Mouse (Mus musculus) embryonic facial prominence, embryonic 15.5 days (tissue): ENCODE measurements around the gene Mfrp. TPM values are rescaled to one million over a fixed set of nuclear protein-coding genes. Genes with fewer than 3 reads are reported as not detected.

Source experiments
- ATAC-seq: fragments of 200-750 bp; cut with Nextera tagmentation; 2 replicates; pipeline ENCODE4 v1.8.0; 2017; ENCODE audit warnings: low read depth, moderate TSS enrichment; ENCODE audit not compliant: insufficient number of reproducible peaks, low FRiP score, low TSS enrichment
- H3K27ac ChIP-seq: fragments of 300-500 bp; sonication (generic); replicated peaks from 2 replicates; pipeline ENCODE4 v1.5.1; 2015; ENCODE audit warnings: mild to moderate bottlenecking, inconsistent platforms
- H3K27me3 ChIP-seq: fragments of 300-500 bp; sonication (generic); 2 replicates; pipeline ENCODE4 v1.6.1; 2015; ENCODE audit warnings: inconsistent platforms
- H3K36me3 ChIP-seq: fragments of 300-500 bp; sonication (generic); 2 replicates; pipeline ENCODE4 v1.6.1; 2015; ENCODE audit warnings: mild to moderate bottlenecking, inconsistent platforms
- H3K4me1 ChIP-seq: fragments of 300-500 bp; sonication (generic); 2 replicates; pipeline ENCODE4 v1.6.1; 2015; ENCODE audit warnings: inconsistent platforms
- H3K4me2 ChIP-seq: fragments of 300-500 bp; sonication (generic); replicated peaks from 2 replicates; pipeline ENCODE4 v1.6.1; 2015; ENCODE audit warnings: mild to moderate bottlenecking, inconsistent platforms
- H3K4me3 ChIP-seq: fragments of 300-500 bp; sonication (generic); replicated peaks from 2 replicates; pipeline ENCODE4 v1.5.1; 2015; ENCODE audit warnings: mild to moderate bottlenecking, inconsistent platforms
- H3K9ac ChIP-seq: fragments of 300-500 bp; sonication (generic); 2 replicates; pipeline ENCODE4 v1.6.1; 2015; ENCODE audit warnings: inconsistent platforms
- H3K9me3 ChIP-seq: fragments of 300-500 bp; sonication (generic); replicated peaks from 2 replicates; pipeline ENCODE4 v1.6.1; 2016; ENCODE audit warnings: inconsistent platforms
- WGBS: fragments of 180-500 bp; shearing (Covaris S2); methylation state at CpG from one replicate; pipeline ENCODE4 v1.1.7; 2015; 5-methylcytosine and 5-hydroxymethylcytosine counted together
- polyA plus RNA-seq: library from polyadenylated mRNA; unstranded; fragments of >200 nt; fragmentation: Nextera tagmentation; extraction: Ambion mirVana; gene quantifications from 2 replicates; pipeline ENCODE4 v1.2.1, GENCODE M21; 2015

Mfrp gene
- polyA plus RNA-seq, 1 experiment from 2014 or later, result 0.20 TPM

GRCm38 (mm10) chr9:44124317-44124716 is 22.8 kb downstream of the Mfrp start:
- H3K4me3 ChIP-seq, result no peak overlapping the region
- no peaks in the 10 kb centered on the region for H3K9me3 ChIP-seq
- no peak overlapping the region for H3K4me2 ChIP-seq
- H3K4me1 ChIP-seq, result peaks cover 13% of the 10 kb centered on the region
- H3K36me3 ChIP-seq, result no peaks in the 10 kb centered on the region
- H3K27ac ChIP-seq, result no peak overlapping the region
- WGBS, result 69% methylated on average over 6 of the region's 6 CpGs
- ATAC-seq, result no peak
- no peak overlapping the region for H3K9ac ChIP-seq
- no peaks in the 10 kb centered on the region for H3K27me3 ChIP-seq

GRCm38 (mm10) chr9:44125026-44125425 is 23.5 kb downstream of the Mfrp start:
- H3K4me2 ChIP-seq, result no peak overlapping the region
- H3K9ac ChIP-seq, result no peak overlapping the region
- 0 out of 2 replicates have a peak overlapping the region, but pooled peaks have one; percentile 56 for H3K27ac ChIP-seq
- H3K4me3 ChIP-seq, result no peak overlapping the region
- 39% methylated on average over 5 of the region's 5 CpGs for WGBS
- H3K36me3 ChIP-seq, result no peaks in the 10 kb centered on the region
- ATAC-seq, result no peak
- no peaks in the 10 kb centered on the region for H3K9me3 ChIP-seq
- peaks cover 20% of the 10 kb centered on the region for H3K4me1 ChIP-seq
- H3K27me3 ChIP-seq, result no peaks in the 10 kb centered on the region

GRCm38 (mm10) chr9:44125546-44126428 is 24.3 kb downstream of the Mfrp start:
- WGBS, result 25% methylated on average over 18 of the region's 18 CpGs
- no peaks in the 10 kb centered on the region for H3K9me3 ChIP-seq
- H3K4me1 ChIP-seq, result peaks cover 27% of the 10 kb centered on the region
- H3K4me2 ChIP-seq, result peak overlapping the region; percentile 34; the same call in 1 of the 2 replicates
- H3K27me3 ChIP-seq, result no peaks in the 10 kb centered on the region
- H3K36me3 ChIP-seq, result no peaks in the 10 kb centered on the region
- H3K4me3 ChIP-seq, result no peak overlapping the region
- H3K27ac ChIP-seq, result peak overlapping the region; percentile 56; the same call in 1 of the 2 replicates
- H3K9ac ChIP-seq, result no peak overlapping the region
- no peak for ATAC-seq

- ATAC-seq, result no peak
- Histone ChIP-seq H3K9me3 (no peaks in the 10 kb centered on the region), H3K9ac (no peak overlapping the region), H3K27ac (peak overlapping the region; percentile 56; the same call in 1 of the 2 replicates), H3K27me3 (0 out of 2 replicates have a peak, but pooled peaks cover 4% of the 10 kb centered on the region), H3K4me2 (no peak overlapping the region), H3K36me3 (no peaks in the 10 kb centered on the region), H3K4me3 (no peak overlapping the region), H3K4me1 (peaks cover 35% of the 10 kb centered on the region)
- WGBS, result 83% methylated on average over 3 of the region's 3 CpGs
Observed at GRCm38 (mm10) chr9:44126746-44127145, 25.2 kb downstream of the Mfrp start.

- Histone ChIP-seq H3K4me2 (no peak overlapping the region), H3K36me3 (no peaks in the 10 kb centered on the region), H3K27me3 (peaks cover 7% of the 10 kb centered on the region), H3K9ac (no peak overlapping the region), H3K9me3 (no peaks in the 10 kb centered on the region), H3K4me3 (no peak overlapping the region), H3K4me1 (peaks cover 35% of the 10 kb centered on the region), H3K27ac (no peak overlapping the region)
- WGBS, result 66% methylated on average over 3 of the region's 3 CpGs
- ATAC-seq, result no peak
Observed at GRCm38 (mm10) chr9:44127351-44127801, 25.8 kb downstream of the Mfrp start.

GRCm38 (mm10) chr9:44129633-44130032 is 28.1 kb downstream of the Mfrp start:
- Histone ChIP-seq H3K4me2 (peak overlapping the region; percentile 75), H3K4me1 (peaks cover 52% of the 10 kb centered on the region), H3K9ac (peak overlapping the region; percentile 21; the same call in 1 of the 2 replicates), H3K36me3 (no peaks in the 10 kb centered on the region), H3K27ac (peak overlapping the region; percentile 84), H3K27me3 (peaks cover 17% of the 10 kb centered on the region), H3K4me3 (peak overlapping the region; percentile 41), H3K9me3 (no peaks in the 10 kb centered on the region)
- no peak for ATAC-seq
- 8% methylated on average over 9 of the region's 9 CpGs for WGBS

GRCm38 (mm10) chr9:44130034-44130433 is 28.5 kb downstream of the Mfrp start:
- Histone ChIP-seq H3K9me3 (no peaks in the 10 kb centered on the region), H3K27ac (peak overlapping the region; percentile 84), H3K4me2 (peak overlapping the region; percentile 75), H3K4me1 (peaks cover 56% of the 10 kb centered on the region), H3K27me3 (peaks cover 17% of the 10 kb centered on the region), H3K4me3 (peak overlapping the region; percentile 41), H3K36me3 (no peaks in the 10 kb centered on the region), H3K9ac (peak overlapping the region; percentile 21; the same call in 1 of the 2 replicates)
- ATAC-seq, result peak; percentile 51
- WGBS, result under 1% methylated on average over 27 of the region's 27 CpGs

- peaks cover 58% of the 10 kb centered on the region for H3K4me1 ChIP-seq
- no peaks in the 10 kb centered on the region for H3K36me3 ChIP-seq
- H3K4me2 ChIP-seq, result peak overlapping the region; percentile 75
- H3K27me3 ChIP-seq, result peaks cover 17% of the 10 kb centered on the region
- 22% methylated on average over 19 of the region's 19 CpGs for WGBS
- H3K9me3 ChIP-seq, result no peaks in the 10 kb centered on the region
- peak; percentile 19; the same call in 1 of the 2 replicates for ATAC-seq
- H3K27ac ChIP-seq, result peak overlapping the region; percentile 84
- H3K4me3 ChIP-seq, result peak overlapping the region; percentile 41
- no peak overlapping the region for H3K9ac ChIP-seq
Observed at GRCm38 (mm10) chr9:44130581-44131275, 29.2 kb downstream of the Mfrp start.

- Histone ChIP-seq H3K4me1 (peaks cover 58% of the 10 kb centered on the region), H3K36me3 (no peaks in the 10 kb centered on the region), H3K4me2 (no peak overlapping the region), H3K9ac (no peak overlapping the region), H3K27me3 (peaks cover 17% of the 10 kb centered on the region), H3K27ac (peak overlapping the region; percentile 40), H3K9me3 (no peaks in the 10 kb centered on the region), H3K4me3 (no peak overlapping the region)
- 44% methylated on average over 7 of the region's 7 CpGs for WGBS
- ATAC-seq, result no peak
Observed at GRCm38 (mm10) chr9:44131276-44131590, 29.7 kb downstream of the Mfrp start.

- Histone ChIP-seq H3K4me2 (no peak overlapping the region), H3K36me3 (no peaks in the 10 kb centered on the region), H3K9me3 (no peaks in the 10 kb centered on the region), H3K27ac (no peak overlapping the region), H3K9ac (no peak overlapping the region), H3K4me1 (peaks cover 60% of the 10 kb centered on the region), H3K4me3 (no peak overlapping the region), H3K27me3 (peaks cover 17% of the 10 kb centered on the region)
- ATAC-seq, result no peak
- 62% methylated on average over 5 of the region's 5 CpGs for WGBS
Observed at GRCm38 (mm10) chr9:44132200-44132599, 30.7 kb downstream of the Mfrp start.

GRCm38 (mm10) chr9:44133287-44133686 is 31.8 kb downstream of the Mfrp start:
- Histone ChIP-seq H3K4me2 (peak overlapping the region; percentile 92), H3K4me3 (peak overlapping the region; percentile 64), H3K27ac (peak overlapping the region; percentile 81; the same call in 1 of the 2 replicates), H3K9ac (no peak overlapping the region), H3K9me3 (no peaks in the 10 kb centered on the region), H3K36me3 (0 out of 2 replicates have a peak, but pooled peaks cover 6% of the 10 kb centered on the region), H3K4me1 (peaks cover 60% of the 10 kb centered on the region), H3K27me3 (peaks cover 17% of the 10 kb centered on the region)
- no peak for ATAC-seq
- 27% methylated on average over 2 of the region's 2 CpGs for WGBS
